Mouse (Mus musculus) cerebellum, adult 2 months (tissue): ENCODE data around the gene Wdr81. TPM values are rescaled to one million over a fixed set of nuclear protein-coding genes. Genes with fewer than 3 reads are reported as not detected.
A peak's percentile ranks its signal among the peaks of the same experiment; 100 is the strongest.

ENCODE experiments used
- DNase-seq, 2 experiments: peaks; one replicate each; pipeline ENCODE4 v3.0.0; 2021
- H3K27ac ChIP-seq: fragments of 200-500 bp; 2 replicates; pipeline ENCODE4 v1.5.1; 2012; ENCODE audit warnings: low read length, control low read depth, inconsistent platforms; ENCODE audit not compliant: insufficient read depth
- H3K27me3 ChIP-seq: fragments of 200-500 bp; 2 replicates; pipeline ENCODE4 v1.6.1; 2012; ENCODE audit warnings: inconsistent platforms, mild to moderate bottlenecking, low read length, moderate library complexity; ENCODE audit not compliant: control insufficient read depth, insufficient read depth
- H3K4me1 ChIP-seq: fragments of 200-500 bp; 2 replicates; pipeline ENCODE4 v1.6.1; 2011; ENCODE audit warnings: low read length; ENCODE audit not compliant: control insufficient read depth, insufficient read depth
- H3K4me3 ChIP-seq: fragments of 200-500 bp; replicated peaks from 2 replicates; pipeline ENCODE3; 2011; ENCODE audit warnings: mild to moderate bottlenecking, low read depth, low read length, control low read depth; ENCODE audit not compliant: insufficient read depth
- CTCF ChIP-seq: fragments of 200-500 bp; IDR thresholded peaks from 2 replicates; pipeline ENCODE4 v1.5.1; 2011; ENCODE audit warnings: low read depth, mild to moderate bottlenecking, control low read depth, low read length, moderate library complexity, borderline replicate concordance; ENCODE audit not compliant: insufficient read depth
- POLR2A ChIP-seq: fragments of 200-500 bp; IDR thresholded peaks from 2 replicates; pipeline ENCODE4 v1.6.1; 2011; ENCODE audit warnings: low read length, control low read depth, borderline replicate concordance; ENCODE audit not compliant: insufficient read depth
- WGBS: fragments of 180-500 bp; shearing (Covaris S2); methylation state at CpG from one replicate; pipeline ENCODE4 v1.1.7; 2018; 5-methylcytosine and 5-hydroxymethylcytosine counted together
- polyA plus RNA-seq: library from polyadenylated mRNA; depleted of rRNA; stranded (reverse); fragments of >200 nt; gene quantifications from 2 replicates; pipeline ENCODE4 v1.2.3, GENCODE M21; 2012

Gene Wdr81
- polyA plus RNA-seq, 1 experiment = 15.3 TPM

- H3K27me3 ChIP-seq = no peaks in the 10 kb centered on the region
- no peak overlapping the region for H3K27ac ChIP-seq
- WGBS = 79% methylated on average over 3 of the region's 3 CpGs
- DNase-seq = no peak
- no peak overlapping the region for H3K4me3 ChIP-seq
- peaks cover 5% of the 10 kb centered on the region for H3K4me1 ChIP-seq
- TF ChIP-seq CTCF = no peak
Observed at GRCm38 (mm10) chr11:75438804-75439203, 15.7 kb downstream of the Wdr81 start.

GRCm38 (mm10) chr11:75438194-75438593 lies 16.3 kb downstream of the Wdr81 start:
- DNase-seq = no peak
- H3K4me1 ChIP-seq = peaks cover 5% of the 10 kb centered on the region
- no peaks in the 10 kb centered on the region for H3K27me3 ChIP-seq
- WGBS = 91% methylated on average over 13 of the region's 13 CpGs
- TF ChIP-seq POLR2A (no peak), CTCF (no peak)
- no peak overlapping the region for H3K27ac ChIP-seq
- no peak overlapping the region for H3K4me3 ChIP-seq

GRCm38 (mm10) chr11:75434138-75434537 lies 20.4 kb downstream of the Wdr81 start:
- Histone ChIP-seq H3K4me1 (peaks cover 8% of the 10 kb centered on the region), H3K4me3 (no peak overlapping the region), H3K27ac (no peak overlapping the region), H3K27me3 (no peaks in the 10 kb centered on the region)
- no peak for DNase-seq
- WGBS = 86% methylated on average over 5 of the region's 5 CpGs
- peak; percentile 19; the same call in 1 of the 2 replicates for TF ChIP-seq CTCF
- no peak for TF ChIP-seq POLR2A

GRCm38 (mm10) chr11:75431307-75431706 lies 23.2 kb downstream of the Wdr81 start:
- TF ChIP-seq POLR2A = no peak
- TF ChIP-seq CTCF = no peak
- Histone ChIP-seq H3K27ac (no peak overlapping the region), H3K4me3 (peak overlapping the region; percentile 1), H3K4me1 (peaks cover 8% of the 10 kb centered on the region), H3K27me3 (no peaks in the 10 kb centered on the region)
- 2% methylated on average over 11 of the region's 11 CpGs for WGBS
- peak; percentile 72 to 80 for DNase-seq

GRCm38 (mm10) chr11:75429019-75429705 lies 25.4 kb downstream of the Wdr81 start:
- 89% methylated on average over 9 of the region's 9 CpGs for WGBS
- H3K4me1 ChIP-seq = peaks cover 8% of the 10 kb centered on the region
- no peak for TF ChIP-seq CTCF
- TF ChIP-seq POLR2A = no peak
- no peak overlapping the region for H3K4me3 ChIP-seq
- no peak for DNase-seq
- no peak overlapping the region for H3K27ac ChIP-seq
- no peaks in the 10 kb centered on the region for H3K27me3 ChIP-seq

- TF ChIP-seq POLR2A (no peak), CTCF (no peak)
- no peak overlapping the region for H3K4me3 ChIP-seq
- DNase-seq = no peak
- WGBS = 93% methylated on average over 3 of the region's 3 CpGs
- H3K27me3 ChIP-seq = no peaks in the 10 kb centered on the region
- H3K4me1 ChIP-seq = no peaks in the 10 kb centered on the region
- H3K27ac ChIP-seq = no peak overlapping the region
Observed at GRCm38 (mm10) chr11:75424459-75424858, 30.1 kb downstream of the Wdr81 start.

GRCm38 (mm10) chr11:75424033-75424432 lies 30.5 kb downstream of the Wdr81 start:
- 89% methylated on average over 9 of the region's 9 CpGs for WGBS
- DNase-seq = no peak
- Histone ChIP-seq H3K4me1 (no peaks in the 10 kb centered on the region), H3K27me3 (no peaks in the 10 kb centered on the region), H3K27ac (no peak overlapping the region), H3K4me3 (no peak overlapping the region)
- TF ChIP-seq POLR2A = no peak
- TF ChIP-seq CTCF = no peak

- no peaks in the 10 kb centered on the region for H3K27me3 ChIP-seq
- DNase-seq = no peak
- no peak for TF ChIP-seq CTCF
- TF ChIP-seq POLR2A = no peak
- H3K4me1 ChIP-seq = no peaks in the 10 kb centered on the region
- no peak overlapping the region for H3K27ac ChIP-seq
- no peak overlapping the region for H3K4me3 ChIP-seq
- WGBS = 93% methylated on average over 3 of the region's 3 CpGs
Observed at GRCm38 (mm10) chr11:75423091-75423490, 31.4 kb downstream of the Wdr81 start.
